Mouse (Mus musculus): ENCODE measurements at regions not wholly inside any gene's neighbourhood (a gene's known extent, or its start where the extent isn't known, plus 50 kb on each side); places are given as distances from the start of the nearest gene placed in this dataset.

GRCm38 (mm10) chr14:61665815-61666214 is 58.6 kb downstream of the Kcnrg start (continued):
- TF ChIP-seq TCF12 (IDR thresholded peaks at IDR 0.05; ENCODE audit: low read depth, low read length): peak; percentile 72

- TF ChIP-seq EP300 (IDR thresholded peaks at IDR 0.05; ENCODE audit: low read depth in 1 of 2, low read length in 2 of 2): peak in 1 of 2 experiments; percentile 39; a peak in 1 of 4 replicates
- no peak for TF ChIP-seq TAL1 (IDR thresholded peaks at IDR 0.05; ENCODE audit: low read length)
- Histone ChIP-seq H3K79me2 (ENCODE audit: control insufficient read depth, insufficient read depth, low read length, poor library complexity) (peaks cover 10% of the 10 kb centered on the region), H3K36me3 (ENCODE audit: control insufficient read depth in 1 of 2, insufficient read depth in 2 of 2, low read length in 2 of 2) (peaks cover 0 to 16% of the 10 kb centered on the region in 2 experiments; a peak in 2 of 4 replicates), H3K9ac (ENCODE audit: control insufficient read depth, low read depth, low read length, poor library complexity, severe bottlenecking) (no peak overlapping the region), H3K4me1 (ENCODE audit: control insufficient read depth in 1 of 2, insufficient read depth in 2 of 2, low read length in 2 of 2) (peaks cover 5 to 11% of the 10 kb centered on the region in 2 experiments; a peak in 3 of 4 replicates), H3K4me3 (ENCODE audit: control insufficient read depth in 1 of 2, insufficient read depth in 1 of 2, low read depth in 2 of 2, low read length in 2 of 2) (no peak overlapping the region), H3K27me3 (ENCODE audit: control insufficient read depth in 1 of 2, insufficient read depth in 2 of 2, low read length in 2 of 2) (no peaks in the 10 kb centered on the region), H3K9me3 (replicated peaks; ENCODE audit: insufficient read depth, low read length) (no peaks in the 10 kb centered on the region), H3K27ac (ENCODE audit: control insufficient read depth, low read depth, low read length) (peak overlapping the region; percentile 24; the same call in 1 of the 2 replicates)
- DNase-seq (ENCODE audit: low read depth, low spot score): peak; percentile 85
Observed at GRCm38 (mm10) chr14:61673184-61673583, 65.9 kb downstream of the Kcnrg start.

GRCm38 (mm10) chr14:61678107-61678506 is 70.8 kb downstream of the Kcnrg start:
- Histone ChIP-seq H3K4me3 (ENCODE audit: control insufficient read depth in 1 of 2, insufficient read depth in 1 of 2, low read depth in 2 of 2, low read length in 2 of 2) (no peak overlapping the region), H3K36me3 (ENCODE audit: control insufficient read depth in 1 of 2, insufficient read depth in 2 of 2, low read length in 2 of 2) (peaks cover 0 to 20% of the 10 kb centered on the region in 2 experiments; a peak in 2 of 4 replicates), H3K4me1 (ENCODE audit: control insufficient read depth in 1 of 2, insufficient read depth in 2 of 2, low read length in 2 of 2) (peaks cover 2 to 9% of the 10 kb centered on the region in 2 experiments; a peak in 3 of 4 replicates), H3K27me3 (ENCODE audit: control insufficient read depth in 1 of 2, insufficient read depth in 2 of 2, low read length in 2 of 2) (no peaks in the 10 kb centered on the region), H3K9me3 (replicated peaks; ENCODE audit: insufficient read depth, low read length) (no peaks in the 10 kb centered on the region), H3K27ac (ENCODE audit: control insufficient read depth, low read depth, low read length) (no peak overlapping the region), H3K79me2 (ENCODE audit: control insufficient read depth, insufficient read depth, low read length, poor library complexity) (peaks cover 39% of the 10 kb centered on the region), H3K9ac (ENCODE audit: control insufficient read depth, low read depth, low read length, poor library complexity, severe bottlenecking) (no peak overlapping the region)
- no peak for DNase-seq (ENCODE audit: low read depth, low spot score)
- TF ChIP-seq E2F4 (IDR thresholded peaks at IDR 0.05; ENCODE audit: borderline replicate concordance, low read depth, low read length) (no peak), ETS1 (IDR thresholded peaks at IDR 0.05; ENCODE audit: low read depth, low read length) (peak; percentile 73)

GRCm38 (mm10) chr14:61680818-61681707 is 73.8 kb downstream of the Kcnrg start:
- peaks cover 0 to 11% of the 10 kb centered on the region in 2 experiments; a peak in 2 of 4 replicates for H3K4me1 ChIP-seq (ENCODE audit: control insufficient read depth in 1 of 2, insufficient read depth in 2 of 2, low read length in 2 of 2)
- H3K79me2 ChIP-seq (ENCODE audit: control insufficient read depth, insufficient read depth, low read length, poor library complexity): peaks cover 38% of the 10 kb centered on the region
- no peaks in the 10 kb centered on the region for H3K9me3 ChIP-seq (replicated peaks; ENCODE audit: insufficient read depth, low read length)
- peak; percentile 97 for DNase-seq (ENCODE audit: low read depth, low spot score)
- peak overlapping the region; percentile 97 for H3K27ac ChIP-seq (ENCODE audit: control insufficient read depth, low read depth, low read length)
- peaks cover 0 to 10% of the 10 kb centered on the region in 2 experiments; a peak in 2 of 4 replicates for H3K36me3 ChIP-seq (ENCODE audit: control insufficient read depth in 1 of 2, insufficient read depth in 2 of 2, low read length in 2 of 2)
- peak overlapping the region; percentile 67 to 94 for H3K4me3 ChIP-seq (ENCODE audit: control insufficient read depth in 1 of 2, insufficient read depth in 1 of 2, low read depth in 2 of 2, low read length in 2 of 2)
- H3K9ac ChIP-seq (ENCODE audit: control insufficient read depth, low read depth, low read length, poor library complexity, severe bottlenecking): peak overlapping the region; percentile 98
- no peaks in the 10 kb centered on the region for H3K27me3 ChIP-seq (ENCODE audit: control insufficient read depth in 1 of 2, insufficient read depth in 2 of 2, low read length in 2 of 2)
- TF ChIP-seq NELFE (IDR thresholded peaks at IDR 0.05; ENCODE audit: low read depth, low read length) (peak; percentile 32; the same call in 1 of the 2 replicates), SMC3 (IDR thresholded peaks at IDR 0.05; ENCODE audit: low read depth, low read length) (no peak), ZMIZ1 (IDR thresholded peaks at IDR 0.05; ENCODE audit: low read depth, low read length) (peak; percentile 36; the same call in 1 of the 2 replicates), RAD21 (IDR thresholded peaks at IDR 0.05; ENCODE audit: low read depth, low read length) (no peak), MEF2A (IDR thresholded peaks at IDR 0.05; ENCODE audit: extremely low read depth, insufficient replicate concordance, low read depth, low read length, poor library complexity, severe bottlenecking) (peak; percentile 92), MYC (IDR thresholded peaks at IDR 0.05; ENCODE audit: low read depth, low read length) (no peak), POLR2AphosphoS5 (IDR thresholded peaks at IDR 0.05; ENCODE audit: borderline replicate concordance, low read depth, low read length) (no peak), POLR2A (IDR thresholded peaks at IDR 0.05; ENCODE audit: control insufficient read depth in 1 of 2, insufficient read depth in 1 of 2, low read depth in 1 of 2, low read length in 2 of 2, poor library complexity in 1 of 2) (peak; percentile 12 to 26; a peak in 2 of 4 replicates), HCFC1 (IDR thresholded peaks at IDR 0.05; ENCODE audit: low read depth, low read length) (peak; percentile 65; the same call in 1 of the 2 replicates), SIN3A (IDR thresholded peaks at IDR 0.05; ENCODE audit: low read length) (peak; percentile 70), MXI1 (IDR thresholded peaks at IDR 0.05; ENCODE audit: low read depth, low read length) (peak; percentile 28; the same call in 1 of the 2 replicates), EP300 (IDR thresholded peaks at IDR 0.05; ENCODE audit: low read depth in 1 of 2, low read length in 2 of 2) (peak in 1 of 2 experiments; percentile 25; a peak in 3 of 4 replicates), E2F4 (IDR thresholded peaks at IDR 0.05; ENCODE audit: borderline replicate concordance, low read depth, low read length) (peak; percentile 93; the same call in 1 of the 2 replicates), NRF1 (IDR thresholded peaks at IDR 0.05; ENCODE audit: insufficient read depth, low read depth, low read length, poor library complexity, severe bottlenecking) (peak; percentile 39; the same call in 1 of the 2 replicates), MAZ (IDR thresholded peaks at IDR 0.05; ENCODE audit: low read depth, low read length) (peak; percentile 78), TBP (IDR thresholded peaks at IDR 0.05; ENCODE audit: low read depth, low read length) (peak; percentile 17; the same call in 1 of the 2 replicates), BHLHE40 (IDR thresholded peaks at IDR 0.05; ENCODE audit: borderline replicate concordance, low read depth, low read length) (peak; percentile 79)

Measured in MEL (cell line).